Mouse (Mus musculus) layer of hippocampus, postnatal 10 days (tissue): ENCODE data around the gene Mill2. TPM values are rescaled to one million over a fixed set of nuclear protein-coding genes. Genes with fewer than 3 reads are reported as not detected.

Experiments used
- total RNA-seq, 2 experiments: library from RNA; stranded (reverse); gene quantifications; 2 replicates each; pipeline ENCODE4 v1.2.3; 2021

Mill2 gene
- total RNA-seq, 2 experiments from 2014 or later: 1.5 to 2.2 TPM

Other genes starting within 250 kb of the Mill2 start
- gene Psg23, start 223.5 kb upstream of the Mill2 start, total RNA-seq: not detected
- not detected for gene Psg21, start 183.2 kb upstream of the Mill2 start, total RNA-seq
- gene Psg20, start 153.8 kb upstream of the Mill2 start, total RNA-seq: not detected
- not detected for gene Psg22, start 121.9 kb upstream of the Mill2 start, total RNA-seq
- gene Psg19, start 41.4 kb upstream of the Mill2 start, total RNA-seq: not detected
- not detected for gene Psg17, start 18.4 kb upstream of the Mill2 start, total RNA-seq
- gene Pglyrp1, start 31.4 kb downstream of the Mill2 start, total RNA-seq: 10 to 100 TPM; 22.0 to 27.9 TPM
- gene Ccdc61, start 70.4 kb downstream of the Mill2 start, total RNA-seq: 10 to 100 TPM; 11.9 to 14.4 TPM
- gene Nova2, start 85.9 kb downstream of the Mill2 start, total RNA-seq: 100 to 1,000 TPM; 106 to 112 TPM
- 1 to 10 TPM in 1 of 2 experiments, under 1 TPM in 1; 0.91 to 1.3 TPM for gene Nanos2, start 147.4 kb downstream of the Mill2 start, total RNA-seq
- 10 to 100 TPM; 28.0 to 29.1 TPM for gene Mypop, start 151.3 kb downstream of the Mill2 start, total RNA-seq
- gene Irf2bp1, start 164.1 kb downstream of the Mill2 start, total RNA-seq: 10 to 100 TPM; 45.5 to 49.7 TPM
- gene Foxa3, start 183.6 kb downstream of the Mill2 start, total RNA-seq: not detected
- 10 to 100 TPM; 88.4 to 90.2 TPM for gene Sympk, start 184.4 kb downstream of the Mill2 start, total RNA-seq
- gene Rsph6a, start 214.7 kb downstream of the Mill2 start, total RNA-seq: under 1 TPM; 0.21 to 0.58 TPM
- 100 to 1,000 TPM; 141 to 148 TPM for gene Dmwd, start 236.3 kb downstream of the Mill2 start, total RNA-seq
- gene Dmpk, start 243.9 kb downstream of the Mill2 start, total RNA-seq: 10 to 100 TPM; 33.3 to 37.2 TPM